Mouse (Mus musculus) testis, adult 2 months (tissue): Measurements from ENCODE around the gene Plekhd1.

ENCODE experiments used
- CTCF ChIP-seq: fragments of 200-500 bp; IDR thresholded peaks from 2 replicates; pipeline ENCODE4 v1.5.1; 2012; ENCODE audit warnings: low read depth, mild to moderate bottlenecking, inconsistent platforms, low read length, moderate library complexity; ENCODE audit not compliant: control insufficient read depth, insufficient read depth, insufficient replicate concordance
- POLR2A ChIP-seq: fragments of 200-500 bp; IDR thresholded peaks from 2 replicates; pipeline ENCODE4 v1.6.1; 2012; ENCODE audit warnings: low read depth, mild to moderate bottlenecking, inconsistent platforms, low read length, moderate library complexity; ENCODE audit not compliant: control insufficient read depth

DNA sequence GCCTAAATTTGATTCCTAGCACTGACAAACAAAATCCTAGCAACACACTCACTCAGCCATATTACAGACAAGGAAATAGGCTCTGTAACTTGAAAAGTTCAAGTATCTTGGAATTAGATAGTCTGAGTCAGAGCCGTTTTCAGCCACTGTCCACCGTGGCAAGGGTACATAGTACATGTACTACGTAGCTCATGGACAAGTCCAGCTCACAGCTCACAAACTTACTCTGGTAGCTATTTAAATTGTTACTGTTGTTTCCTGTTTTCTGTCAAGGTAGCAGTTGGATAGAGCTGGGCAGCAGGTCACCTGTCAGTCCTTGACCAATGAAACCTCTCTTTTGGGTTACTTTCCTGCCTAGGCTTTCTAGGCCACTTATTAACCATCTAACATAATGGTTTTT, 46.0 kb upstream of the Plekhd1 start:
- TF ChIP-seq CTCF: no peak
- no peak for TF ChIP-seq POLR2A
